Mouse (Mus musculus): ENCODE measurements around the gene B830017H08Rik. TPM values are rescaled to one million over a fixed set of nuclear protein-coding genes. Genes with fewer than 3 reads are reported as not detected.
A peak's percentile ranks its signal among the peaks of the same experiment; 100 is the strongest.

B830017H08Rik gene
- total and polyA plus RNA-seq, 2 experiments from 2014 or later, result 6.3 to 9.1 TPM

GRCm38 (mm10) chr16:17857157-17857556 is 24.2 kb downstream of the B830017H08Rik start:
- H3K4me3 ChIP-seq (ENCODE audit: low read length), result no peak overlapping the region
- DNase-seq (ENCODE audit: low spot score), result no peak
- H3K36me3 ChIP-seq (ENCODE audit: insufficient read depth, low read length), result peaks cover 58% of the 10 kb centered on the region
- no peak overlapping the region for H3K27ac ChIP-seq
- no peaks in the 10 kb centered on the region for H3K27me3 ChIP-seq (ENCODE audit: insufficient read depth, low read length)
- no peak overlapping the region for H3K4me2 ChIP-seq (ENCODE audit: low read depth, low read length)
- no peaks in the 10 kb centered on the region for H3K4me1 ChIP-seq (ENCODE audit: insufficient read depth, low read length)
- H3K9ac ChIP-seq (replicated peaks; ENCODE audit: low read length), result no peak overlapping the region
- H3K9me3 ChIP-seq (ENCODE audit: low read length), result no peaks in the 10 kb centered on the region
- ATAC-seq, result no peak
- 90% methylated on average over 7 of the region's 7 CpGs for WGBS
- no peak for TF ChIP-seq CTCF (IDR thresholded peaks at IDR 0.05; ENCODE audit: low read depth)

- Histone ChIP-seq H3K27ac (no peak overlapping the region), H3K4me3 (ENCODE audit: low read length) (no peak overlapping the region), H3K36me3 (ENCODE audit: insufficient read depth, low read length) (peaks cover 50% of the 10 kb centered on the region), H3K9ac (replicated peaks; ENCODE audit: low read length) (no peak overlapping the region), H3K4me2 (ENCODE audit: low read depth, low read length) (no peak overlapping the region), H3K9me3 (ENCODE audit: low read length) (no peaks in the 10 kb centered on the region), H3K4me1 (ENCODE audit: insufficient read depth, low read length) (no peaks in the 10 kb centered on the region), H3K27me3 (ENCODE audit: insufficient read depth, low read length) (no peaks in the 10 kb centered on the region)
- DNase-seq (ENCODE audit: low spot score) (peak; percentile 68), ATAC-seq (0 out of 2 replicates have a peak, but pooled peaks have one; percentile 72)
- TF ChIP-seq CTCF (IDR thresholded peaks at IDR 0.05; ENCODE audit: low read depth), result peak; percentile 76
Observed at GRCm38 (mm10) chr16:17858592-17858991, 25.7 kb downstream of the B830017H08Rik start.

GRCm38 (mm10) chr16:17865293-17865692 is 32.4 kb downstream of the B830017H08Rik start:
- Histone ChIP-seq H3K4me3 (ENCODE audit: low read length) (no peak overlapping the region), H3K27me3 (ENCODE audit: insufficient read depth, low read length) (no peaks in the 10 kb centered on the region), H3K4me2 (ENCODE audit: low read depth, low read length) (no peak overlapping the region), H3K9me3 (ENCODE audit: low read length) (no peaks in the 10 kb centered on the region), H3K4me1 (ENCODE audit: insufficient read depth, low read length) (no peaks in the 10 kb centered on the region), H3K9ac (replicated peaks; ENCODE audit: low read length) (no peak overlapping the region), H3K36me3 (ENCODE audit: insufficient read depth, low read length) (peaks cover 2% of the 10 kb centered on the region; the same call in 1 of the 2 replicates), H3K27ac (no peak overlapping the region)
- ATAC-seq, result 0 out of 2 replicates have a peak, but pooled peaks have one; percentile 2
- 86% methylated on average over 2 of the region's 2 CpGs for WGBS
- DNase-seq (ENCODE audit: low spot score), result no peak
- TF ChIP-seq CTCF (IDR thresholded peaks at IDR 0.05; ENCODE audit: low read depth), result no peak

- 55% methylated on average over 6 of the region's 6 CpGs for WGBS
Observed at GRCm38 (mm10) chr16:17865770-17866169, 32.8 kb downstream of the B830017H08Rik start.

GRCm38 (mm10) chr16:17871248-17871647 is 38.3 kb downstream of the B830017H08Rik start:
- DNase-seq (ENCODE audit: low spot score) (no peak), ATAC-seq (no peak)

More at GRCm38 (mm10) chr16:17865770-17866169, 32.8 kb downstream of the B830017H08Rik start:
- no peak overlapping the region for H3K9ac ChIP-seq (replicated peaks; ENCODE audit: low read length)
- H3K27me3 ChIP-seq (ENCODE audit: insufficient read depth, low read length), result no peaks in the 10 kb centered on the region
- TF ChIP-seq CTCF (IDR thresholded peaks at IDR 0.05; ENCODE audit: low read depth), result no peak
- peaks cover 4% of the 10 kb centered on the region; the same call in 1 of the 2 replicates for H3K36me3 ChIP-seq (ENCODE audit: insufficient read depth, low read length)
- no peaks in the 10 kb centered on the region for H3K9me3 ChIP-seq (ENCODE audit: low read length)
- H3K27ac ChIP-seq, result no peak overlapping the region
- no peak overlapping the region for H3K4me3 ChIP-seq (ENCODE audit: low read length)
- H3K4me2 ChIP-seq (ENCODE audit: low read depth, low read length), result no peak overlapping the region
- no peaks in the 10 kb centered on the region for H3K4me1 ChIP-seq (ENCODE audit: insufficient read depth, low read length)
- DNase-seq (ENCODE audit: low spot score), result peak; percentile 11
- ATAC-seq, result 0 out of 2 replicates have a peak, but pooled peaks have one; percentile 32

GRCm38 (mm10) chr16:17872995-17873394 is 40.1 kb downstream of the B830017H08Rik start:
- H3K27ac ChIP-seq, result no peak overlapping the region
- no peak for ATAC-seq

More at GRCm38 (mm10) chr16:17871248-17871647, 38.3 kb downstream of the B830017H08Rik start:
- no peak overlapping the region for H3K4me2 ChIP-seq (ENCODE audit: low read depth, low read length)
- 89% methylated on average over 5 of the region's 5 CpGs for WGBS
- H3K27me3 ChIP-seq (ENCODE audit: insufficient read depth, low read length), result no peaks in the 10 kb centered on the region
- H3K9me3 ChIP-seq (ENCODE audit: low read length), result no peaks in the 10 kb centered on the region
- no peak for TF ChIP-seq CTCF (IDR thresholded peaks at IDR 0.05; ENCODE audit: low read depth)
- peaks cover 14% of the 10 kb centered on the region; the same call in 1 of the 2 replicates for H3K36me3 ChIP-seq (ENCODE audit: insufficient read depth, low read length)
- H3K4me3 ChIP-seq (ENCODE audit: low read length), result no peak overlapping the region
- no peaks in the 10 kb centered on the region for H3K4me1 ChIP-seq (ENCODE audit: insufficient read depth, low read length)
- no peak overlapping the region for H3K27ac ChIP-seq
- H3K9ac ChIP-seq (replicated peaks; ENCODE audit: low read length), result no peak overlapping the region

GRCm38 (mm10) chr16:17875174-17875573 is 42.3 kb downstream of the B830017H08Rik start:
- H3K9me3 ChIP-seq (ENCODE audit: low read length), result no peaks in the 10 kb centered on the region
- no peak overlapping the region for H3K27ac ChIP-seq
- no peak overlapping the region for H3K9ac ChIP-seq (replicated peaks; ENCODE audit: low read length)
- no peak for TF ChIP-seq CTCF (IDR thresholded peaks at IDR 0.05; ENCODE audit: low read depth)
- no peak overlapping the region for H3K4me3 ChIP-seq (ENCODE audit: low read length)
- 84% methylated on average over 4 of the region's 4 CpGs for WGBS
- ATAC-seq (no peak), DNase-seq (ENCODE audit: low spot score) (no peak)
- H3K36me3 ChIP-seq (ENCODE audit: insufficient read depth, low read length), result peaks cover 14% of the 10 kb centered on the region; the same call in 1 of the 2 replicates
- no peaks in the 10 kb centered on the region for H3K4me1 ChIP-seq (ENCODE audit: insufficient read depth, low read length)
- no peaks in the 10 kb centered on the region for H3K27me3 ChIP-seq (ENCODE audit: insufficient read depth, low read length)
- H3K4me2 ChIP-seq (ENCODE audit: low read depth, low read length), result no peak overlapping the region

More at GRCm38 (mm10) chr16:17872995-17873394, 40.1 kb downstream of the B830017H08Rik start:
- DNase-seq (ENCODE audit: low spot score), result no peak
- WGBS, result 62% methylated on average over 4 of the region's 4 CpGs
- Histone ChIP-seq H3K4me2 (ENCODE audit: low read depth, low read length) (no peak overlapping the region), H3K4me1 (ENCODE audit: insufficient read depth, low read length) (no peaks in the 10 kb centered on the region), H3K4me3 (ENCODE audit: low read length) (no peak overlapping the region), H3K9ac (replicated peaks; ENCODE audit: low read length) (no peak overlapping the region), H3K36me3 (ENCODE audit: insufficient read depth, low read length) (peaks cover 14% of the 10 kb centered on the region; the same call in 1 of the 2 replicates), H3K9me3 (ENCODE audit: low read length) (no peaks in the 10 kb centered on the region), H3K27me3 (ENCODE audit: insufficient read depth, low read length) (no peaks in the 10 kb centered on the region)
- TF ChIP-seq CTCF (IDR thresholded peaks at IDR 0.05; ENCODE audit: low read depth), result no peak

All from hindbrain, postnatal 0 days (tissue).